Mouse (Mus musculus): ENCODE data around the gene Vps13d.

DNA sequence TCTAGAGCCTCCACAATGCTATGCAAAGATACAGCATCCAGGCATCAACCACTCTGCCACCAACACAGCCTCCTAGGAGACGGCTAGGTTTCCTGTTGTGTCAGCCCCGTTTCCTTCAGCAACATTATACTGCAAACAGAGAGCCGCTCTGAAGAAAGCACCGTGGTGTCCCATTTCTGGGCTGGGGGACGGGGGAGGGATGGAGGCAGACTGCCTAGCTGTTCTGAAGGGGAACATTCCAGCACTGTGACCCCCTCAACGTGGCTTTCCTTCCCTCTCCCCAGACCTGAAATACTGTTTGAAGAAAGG is 195.3 kb downstream of the Vps13d start:
- TF ChIP-seq CTCF (IDR thresholded peaks at IDR 0.05; ENCODE audit: control insufficient read depth, insufficient read depth, insufficient replicate concordance, low read depth, low read length): no peak
- no peak for TF ChIP-seq POLR2A (IDR thresholded peaks at IDR 0.05; ENCODE audit: control insufficient read depth, low read depth, low read length)

All from testis, adult 2 months (tissue).